Mouse (Mus musculus) limb, embryonic 13.5 days (tissue): ENCODE measurements at regions not wholly inside any gene's neighbourhood (a gene's known extent, or its start where the extent isn't known, plus 50 kb on each side); places are given as distances from the start of the nearest gene placed in this dataset.

Source experiments
- ATAC-seq: fragments of 200-750 bp; cut with Nextera tagmentation; 2 replicates; pipeline ENCODE4 v1.8.0; 2017; ENCODE audit warnings: low read depth, moderate number of reproducible peaks, moderate TSS enrichment; ENCODE audit not compliant: low FRiP score
- H3K27ac ChIP-seq: fragments of 300-500 bp; sonication (generic); 2 replicates; pipeline ENCODE4 v1.5.1; 2015; ENCODE audit warnings: inconsistent platforms, mild to moderate bottlenecking, moderate library complexity
- H3K27me3 ChIP-seq: fragments of 300-500 bp; sonication (generic); 2 replicates; pipeline ENCODE4 v1.6.1; 2015; ENCODE audit warnings: mild to moderate bottlenecking, inconsistent platforms
- H3K36me3 ChIP-seq: fragments of 300-500 bp; sonication (generic); 2 replicates; pipeline ENCODE4 v1.6.1; 2015; ENCODE audit warnings: inconsistent platforms, mild to moderate bottlenecking, moderate library complexity
- H3K4me1 ChIP-seq: fragments of 300-500 bp; sonication (generic); 2 replicates; pipeline ENCODE4 v1.6.1; 2015; ENCODE audit warnings: inconsistent platforms
- H3K4me2 ChIP-seq: fragments of 300-500 bp; sonication (generic); replicated peaks from 2 replicates; pipeline ENCODE4 v1.6.1; 2015; ENCODE audit warnings: inconsistent platforms, mild to moderate bottlenecking, moderate library complexity
- H3K4me3 ChIP-seq: fragments of 300-500 bp; sonication (generic); 2 replicates; pipeline ENCODE4 v1.5.1; 2015; ENCODE audit warnings: moderate library complexity, mild to moderate bottlenecking, inconsistent platforms
- H3K9ac ChIP-seq: fragments of 300-500 bp; sonication (generic); 2 replicates; pipeline ENCODE4 v1.6.1; 2015; ENCODE audit warnings: mild to moderate bottlenecking, inconsistent platforms
- H3K9me3 ChIP-seq: fragments of 300-500 bp; sonication (generic); 2 replicates; pipeline ENCODE4 v1.6.1; 2016; ENCODE audit warnings: inconsistent platforms
- WGBS: fragments of 180-500 bp; shearing (Covaris S2); methylation state at CpG from one replicate; pipeline ENCODE4 v1.1.7; 2015; 5-methylcytosine and 5-hydroxymethylcytosine counted together

DNA sequence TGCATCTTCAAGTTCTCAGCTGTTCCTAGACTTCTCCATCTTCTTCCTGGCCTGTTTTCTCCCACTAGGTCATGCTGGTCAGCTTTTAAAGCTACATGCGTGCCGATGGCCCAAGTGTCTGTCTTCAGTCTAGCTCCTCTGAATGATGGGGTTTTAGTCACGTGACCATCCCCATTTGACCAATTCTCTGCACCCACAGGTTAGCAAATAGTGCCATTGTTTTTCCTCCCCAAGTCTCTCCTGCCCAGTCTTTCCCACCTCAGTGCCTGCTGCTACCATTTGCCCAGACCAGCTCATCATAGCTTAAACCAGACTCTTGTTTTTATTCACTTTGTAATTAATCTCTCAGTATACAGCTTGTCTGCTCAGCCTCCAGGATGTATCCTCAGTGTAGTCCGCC is 62.3 kb downstream of the Zfp706 start:
- H3K4me1 ChIP-seq: peaks cover 13% of the 10 kb centered on the region
- H3K36me3 ChIP-seq: no peaks in the 10 kb centered on the region
- H3K4me2 ChIP-seq: no peak overlapping the region
- no peak overlapping the region for H3K27ac ChIP-seq
- no peak overlapping the region for H3K4me3 ChIP-seq
- H3K9me3 ChIP-seq: no peaks in the 10 kb centered on the region
- no peaks in the 10 kb centered on the region for H3K27me3 ChIP-seq
- H3K9ac ChIP-seq: no peak overlapping the region
- ATAC-seq: no peak
- WGBS: 91% methylated on average over 4 of the region's 4 CpGs

- H3K4me1 ChIP-seq: peaks cover 13% of the 10 kb centered on the region
- WGBS: 78% methylated on average over 8 of the region's 8 CpGs
- H3K9me3 ChIP-seq: no peaks in the 10 kb centered on the region
- no peak overlapping the region for H3K4me3 ChIP-seq
- H3K27me3 ChIP-seq: no peaks in the 10 kb centered on the region
- no peak overlapping the region for H3K27ac ChIP-seq
- H3K9ac ChIP-seq: no peak overlapping the region
- ATAC-seq: no peak
- H3K36me3 ChIP-seq: no peaks in the 10 kb centered on the region
- no peak overlapping the region for H3K4me2 ChIP-seq
Observed at GRCm38 (mm10) chr15:36944556-36945171, 62.9 kb downstream of the Zfp706 start.

DNA sequence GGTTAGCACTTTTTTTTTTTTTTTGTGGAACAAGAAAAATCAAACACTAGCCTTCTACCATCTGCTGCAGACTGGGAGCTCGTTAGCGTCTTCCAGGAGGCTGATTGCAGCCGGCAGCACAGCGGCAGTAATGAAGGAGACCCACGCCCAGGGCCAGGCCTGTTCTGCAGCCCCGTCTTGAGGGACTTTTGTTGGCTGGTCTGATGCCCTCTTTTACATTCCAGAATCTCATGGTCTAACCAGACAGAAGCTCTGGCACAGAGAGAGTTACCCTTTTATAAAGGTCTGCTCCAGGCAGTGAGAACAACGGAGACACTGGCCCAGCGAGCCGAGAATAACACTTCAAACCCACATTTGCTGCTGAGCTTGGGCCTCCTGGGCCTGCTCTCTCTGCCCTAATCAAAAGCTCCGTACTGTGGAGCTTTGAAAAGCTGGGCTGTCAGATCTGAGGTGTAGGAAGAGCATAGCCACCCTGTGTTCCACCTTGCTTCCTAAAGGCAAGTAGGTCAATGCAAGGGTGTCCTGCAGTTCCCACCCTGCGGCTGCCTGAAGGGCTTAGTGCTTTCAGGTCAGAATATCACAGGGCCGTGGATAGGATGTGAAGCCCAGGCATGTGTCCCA is 64.0 kb downstream of the Zfp706 start:
- Histone ChIP-seq H3K9ac (no peak overlapping the region), H3K4me1 (peaks cover 16% of the 10 kb centered on the region), H3K36me3 (no peaks in the 10 kb centered on the region), H3K4me2 (no peak overlapping the region), H3K9me3 (no peaks in the 10 kb centered on the region), H3K27me3 (no peaks in the 10 kb centered on the region), H3K4me3 (no peak overlapping the region), H3K27ac (peak overlapping the region; percentile 34; the same call in 1 of the 2 replicates)
- ATAC-seq: no peak
- WGBS: 31% methylated on average over 12 of the region's 12 CpGs

- Histone ChIP-seq H3K36me3 (no peaks in the 10 kb centered on the region), H3K9me3 (no peaks in the 10 kb centered on the region), H3K4me3 (no peak overlapping the region), H3K27me3 (no peaks in the 10 kb centered on the region), H3K9ac (no peak overlapping the region), H3K4me2 (no peak overlapping the region), H3K4me1 (peaks cover 27% of the 10 kb centered on the region), H3K27ac (no peak overlapping the region)
- WGBS: 73% methylated on average over 4 of the region's 4 CpGs
- ATAC-seq: no peak
Observed at GRCm38 (mm10) chr15:36942261-36942660, 65.3 kb downstream of the Zfp706 start.

GRCm38 (mm10) chr15:36941741-36942140 is 65.8 kb downstream of the Zfp706 start:
- Histone ChIP-seq H3K4me3 (no peak overlapping the region), H3K36me3 (no peaks in the 10 kb centered on the region), H3K27ac (no peak overlapping the region), H3K9ac (no peak overlapping the region), H3K9me3 (no peaks in the 10 kb centered on the region), H3K27me3 (no peaks in the 10 kb centered on the region), H3K4me2 (no peak overlapping the region), H3K4me1 (peaks cover 29% of the 10 kb centered on the region)
- no peak for ATAC-seq
- WGBS: 86% methylated on average over 5 of the region's 5 CpGs

DNA sequence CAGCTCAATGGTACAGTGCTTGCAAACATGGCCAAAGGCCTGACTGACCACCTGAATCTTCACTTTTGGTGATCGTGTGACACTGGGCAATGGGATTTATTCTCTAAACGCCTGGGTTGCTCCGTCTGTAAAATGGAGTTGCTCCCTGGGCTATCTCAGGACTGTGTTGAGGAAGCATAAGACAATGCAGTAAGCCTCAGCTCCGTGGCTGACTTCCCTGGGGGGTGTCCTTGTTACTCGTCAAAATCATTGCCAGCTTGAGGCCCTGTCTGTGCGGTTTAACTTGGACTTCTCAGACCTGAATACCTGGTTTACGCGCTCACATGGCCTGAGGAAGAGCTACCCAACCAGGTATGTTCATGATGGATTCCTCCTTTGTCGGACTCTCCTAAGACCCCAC is 68.0 kb downstream of the Zfp706 start:
- Histone ChIP-seq H3K27ac (no peak overlapping the region), H3K27me3 (no peaks in the 10 kb centered on the region), H3K4me1 (peaks cover 29% of the 10 kb centered on the region), H3K4me3 (no peak overlapping the region), H3K9me3 (no peaks in the 10 kb centered on the region), H3K4me2 (peak overlapping the region; percentile 85), H3K36me3 (no peaks in the 10 kb centered on the region), H3K9ac (no peak overlapping the region; the same call in 1 of the 2 replicates)
- ATAC-seq: no peak
- 81% methylated on average over 9 of the region's 9 CpGs for WGBS

GRCm38 (mm10) chr15:36939153-36939552 is 68.4 kb downstream of the Zfp706 start:
- 27% methylated on average over 9 of the region's 9 CpGs for WGBS
- H3K4me3 ChIP-seq: peak overlapping the region; percentile 58
- peak; percentile 9; the same call in 1 of the 2 replicates for ATAC-seq
- peak overlapping the region; percentile 81 for H3K9ac ChIP-seq
- peak overlapping the region; percentile 85 for H3K4me2 ChIP-seq
- H3K36me3 ChIP-seq: no peaks in the 10 kb centered on the region
- no peaks in the 10 kb centered on the region for H3K9me3 ChIP-seq
- peak overlapping the region; percentile 55; the same call in 1 of the 2 replicates for H3K27ac ChIP-seq
- H3K27me3 ChIP-seq: no peaks in the 10 kb centered on the region
- H3K4me1 ChIP-seq: peaks cover 29% of the 10 kb centered on the region

DNA sequence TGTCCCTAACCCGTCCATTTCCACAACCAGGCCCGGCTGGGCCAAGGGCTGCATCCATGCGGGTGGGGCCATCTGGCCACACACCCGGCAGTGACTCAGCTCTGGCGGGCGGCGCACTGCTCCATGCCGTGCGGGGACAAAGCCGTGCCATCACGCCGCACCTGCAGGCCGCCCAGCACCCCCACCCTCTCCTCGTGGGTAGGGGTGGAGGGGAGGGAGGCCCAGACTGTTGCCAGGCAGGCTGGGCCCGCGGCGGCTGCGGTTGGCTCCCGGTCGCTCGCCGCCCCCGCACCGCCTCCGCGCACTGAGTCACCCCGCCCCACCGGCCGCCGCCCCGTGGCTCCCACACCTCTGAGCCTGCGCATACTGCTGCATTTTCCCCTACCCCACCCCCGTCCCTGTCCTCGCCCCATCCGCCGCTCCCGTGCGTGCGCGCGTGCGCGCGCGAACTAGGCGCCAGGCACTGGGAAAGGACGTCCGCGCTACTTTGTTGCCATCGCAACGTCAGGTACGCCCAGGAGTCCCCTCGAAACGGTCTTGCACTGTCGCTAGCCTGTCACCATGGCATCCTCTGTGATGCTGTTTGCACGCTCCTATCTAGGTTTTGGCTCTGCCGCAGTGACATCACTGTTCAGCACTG is 68.9 kb downstream of the Zfp706 start:
- Histone ChIP-seq H3K27me3 (no peaks in the 10 kb centered on the region), H3K9ac (peak overlapping the region; percentile 81), H3K4me3 (peak overlapping the region; percentile 58), H3K9me3 (no peaks in the 10 kb centered on the region), H3K4me2 (peak overlapping the region; percentile 85), H3K36me3 (no peaks in the 10 kb centered on the region), H3K27ac (peak overlapping the region; percentile 87), H3K4me1 (peaks cover 26% of the 10 kb centered on the region)
- WGBS: under 1% methylated on average over 37 of the region's 57 CpGs
- ATAC-seq: peak; percentile 94

DNA sequence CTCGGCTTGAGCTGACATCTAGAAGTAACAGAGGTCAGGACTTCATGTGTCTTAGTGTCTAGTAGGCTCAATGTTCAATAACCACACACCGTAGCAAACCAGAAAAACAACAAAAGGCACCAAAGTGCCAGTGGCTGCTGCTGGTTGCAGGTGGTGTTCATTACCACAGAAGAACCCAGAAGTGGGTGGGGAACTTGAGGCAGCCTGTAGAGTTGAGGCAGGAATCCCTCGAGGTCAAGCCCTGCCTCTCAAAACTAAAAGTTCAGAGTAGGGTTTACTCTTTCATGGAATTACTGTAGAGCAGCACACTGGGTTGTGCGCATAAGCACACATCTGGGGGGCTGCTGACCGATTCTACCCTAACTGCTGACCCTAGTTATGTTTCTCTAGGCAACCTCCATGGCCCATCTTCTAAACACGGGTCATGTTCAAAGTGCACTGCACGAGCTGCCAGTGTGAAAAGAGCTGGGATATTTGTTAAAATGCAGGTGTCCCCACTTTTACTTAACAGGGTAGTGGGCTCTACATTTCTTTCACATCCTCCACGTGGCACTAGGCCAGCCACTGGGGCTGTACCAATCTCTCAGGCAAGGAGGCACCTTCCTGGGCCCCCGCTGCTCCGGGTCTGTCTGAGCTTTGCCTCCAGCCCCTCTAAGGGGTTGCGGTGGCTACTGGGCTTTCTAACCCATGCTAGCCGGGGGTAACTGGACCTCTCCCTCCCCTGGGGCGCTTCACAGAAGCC is 69.6 kb downstream of the Zfp706 start:
- Histone ChIP-seq H3K4me2 (peak overlapping the region; percentile 85), H3K4me1 (peaks cover 19% of the 10 kb centered on the region), H3K27ac (peak overlapping the region; percentile 87), H3K27me3 (no peaks in the 10 kb centered on the region), H3K36me3 (no peaks in the 10 kb centered on the region), H3K4me3 (peak overlapping the region; percentile 58), H3K9me3 (no peaks in the 10 kb centered on the region), H3K9ac (peak overlapping the region; percentile 81)
- peak; percentile 16; the same call in 1 of the 2 replicates for ATAC-seq
- WGBS: 13% methylated on average over 13 of the region's 13 CpGs

DNA sequence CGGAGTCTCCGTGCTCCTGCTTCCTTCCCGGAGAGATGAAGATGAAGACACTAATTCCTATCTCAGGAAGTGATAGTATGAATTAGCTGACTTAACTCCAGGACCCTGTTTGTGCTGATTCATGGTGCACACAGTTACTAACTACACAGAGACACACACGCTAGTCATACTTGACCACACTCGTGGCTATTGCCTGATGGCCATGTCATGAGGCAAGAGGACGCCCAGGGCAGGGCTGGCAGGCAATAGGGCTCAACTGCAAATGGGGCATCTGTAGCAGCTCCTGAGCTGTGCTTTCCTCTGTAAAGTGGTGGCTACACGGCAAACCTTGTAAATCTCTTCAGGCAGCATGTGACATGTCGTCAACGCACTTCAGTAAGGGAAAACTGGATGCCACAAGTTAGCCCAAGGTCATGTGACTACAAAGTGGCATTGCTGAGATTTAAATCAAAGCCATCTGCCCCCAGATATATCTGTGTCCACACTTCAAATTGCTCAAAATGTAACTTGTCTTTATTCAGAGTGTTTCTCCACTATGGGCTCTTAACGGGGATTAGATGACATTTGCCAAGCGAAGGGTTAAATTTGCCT is 70.4 kb downstream of the Zfp706 start:
- Histone ChIP-seq H3K9me3 (no peaks in the 10 kb centered on the region), H3K9ac (no peak overlapping the region), H3K27ac (no peak overlapping the region), H3K4me1 (peaks cover 16% of the 10 kb centered on the region), H3K4me2 (no peak overlapping the region), H3K27me3 (no peaks in the 10 kb centered on the region), H3K4me3 (no peak overlapping the region), H3K36me3 (no peaks in the 10 kb centered on the region)
- 67% methylated on average over 11 of the region's 11 CpGs for WGBS
- no peak for ATAC-seq

DNA sequence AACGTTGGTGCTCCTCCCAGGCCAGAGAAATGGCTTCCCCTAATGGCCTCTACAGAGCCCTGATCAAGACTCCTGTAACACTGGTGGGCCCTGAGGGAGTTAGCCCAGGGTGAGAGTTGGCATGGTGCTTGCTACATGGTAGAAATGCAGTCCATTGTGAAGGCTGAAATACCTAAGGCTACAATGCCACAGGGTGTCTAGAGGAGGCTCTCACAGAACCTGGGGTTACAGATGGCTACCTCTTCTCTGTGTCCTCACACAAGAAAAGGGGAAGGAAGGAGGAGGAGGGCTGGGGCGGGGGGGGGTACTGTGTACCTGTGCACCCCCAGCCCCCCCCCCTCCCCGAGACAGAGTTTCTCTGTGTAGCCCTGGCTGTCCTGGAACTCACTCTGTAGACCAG is 72.8 kb downstream of the Zfp706 start:
- Histone ChIP-seq H3K9ac (no peak overlapping the region), H3K9me3 (no peaks in the 10 kb centered on the region), H3K27ac (no peak overlapping the region), H3K4me1 (peaks cover 16% of the 10 kb centered on the region), H3K4me2 (no peak overlapping the region), H3K27me3 (no peaks in the 10 kb centered on the region), H3K36me3 (no peaks in the 10 kb centered on the region), H3K4me3 (no peak overlapping the region)
- ATAC-seq: no peak
- WGBS: 53% methylated on average over 2 of the region's 3 CpGs

- Histone ChIP-seq H3K27ac (no peak overlapping the region), H3K9me3 (no peaks in the 10 kb centered on the region), H3K4me1 (peaks cover 13% of the 10 kb centered on the region), H3K9ac (no peak overlapping the region), H3K36me3 (no peaks in the 10 kb centered on the region), H3K4me3 (no peak overlapping the region), H3K4me2 (no peak overlapping the region), H3K27me3 (no peaks in the 10 kb centered on the region)
- WGBS: 83% methylated on average over 2 of the region's 2 CpGs
- no peak for ATAC-seq
Observed at GRCm38 (mm10) chr15:36933581-36933991, 74.0 kb downstream of the Zfp706 start.
